ENCODE assay signal across 10 mouse cellular contexts in the genomic region with DNA sequence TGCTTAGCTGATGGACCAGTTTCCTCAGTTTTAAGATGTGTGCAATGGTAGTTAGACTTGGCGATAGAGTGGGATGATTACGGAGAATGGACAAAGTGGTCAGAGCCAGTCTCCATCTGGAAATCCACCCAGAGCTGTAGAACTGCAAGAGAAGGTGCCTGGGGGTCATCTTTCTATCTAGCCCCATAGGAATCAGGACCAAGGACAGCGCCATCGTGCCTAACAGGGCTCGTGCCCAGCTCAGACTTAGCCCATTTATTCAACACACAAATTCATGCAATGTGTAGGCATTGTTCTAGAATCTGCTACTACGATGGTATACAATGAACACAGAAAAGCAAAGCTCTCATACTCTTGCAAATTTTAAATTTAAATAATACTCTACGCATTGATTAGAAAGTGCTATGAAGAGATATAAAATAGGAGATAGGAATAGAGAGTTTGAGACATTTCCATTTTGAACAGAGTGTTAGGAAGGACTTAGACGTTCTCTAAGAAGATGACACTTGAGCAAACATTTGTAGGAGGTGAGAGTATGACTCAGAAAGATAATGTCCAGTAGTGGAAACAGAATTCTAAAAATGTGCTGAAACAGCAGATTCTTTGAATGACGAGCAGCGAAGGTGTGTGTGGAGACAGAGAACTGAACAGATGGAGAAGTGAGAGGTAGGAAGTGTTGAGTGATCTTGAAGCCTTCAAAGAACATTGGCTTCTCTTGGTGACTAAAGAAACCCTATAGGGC. TPM values are rescaled to one million over a fixed set of nuclear protein-coding genes. Genes with fewer than 3 reads are reported as not detected.
DNase-seq lines count a peak whose midpoint lies in the region; ATAC-seq and TF ChIP-seq lines count a peak whose summit lies in the region.
"Had no signal": no experiment of that assay in that cellular context is flagged by ENCODE, and none has a peak within 500 bp of the region (broad histone marks: within the 10 kb centered on the region; RNA-seq: fewer than 3 reads in every experiment).

No protein-coding gene starts in this region.

- WGBS in kidney, adult 2 months: 57% methylated on average over 10 of the region's 10 CpGs
- WGBS in kidney, embryonic 15.5 days: 55% methylated on average over 10 of the region's 10 CpGs
- WGBS in midbrain, embryonic 10.5 days: 52% methylated on average over 10 of the region's 10 CpGs

- no peak for ATAC-seq in kidney, embryonic 15.5 days (replicated peaks; ENCODE audit: low FRiP score)
- no peak for ATAC-seq in megakaryocyte progenitor cell, adult 5-6 weeks (replicated peaks; ENCODE audit: poor library complexity)

- H3K4me2 ChIP-seq in kidney, embryonic 15.5 days: no peak overlapping the region

- H3K36me3 ChIP-seq in kidney, adult 2 months (ENCODE audit: control insufficient read depth, insufficient read depth, low read length): no peaks in the 10 kb centered on the region
- H3K36me3 ChIP-seq in kidney, embryonic 15.5 days: no peaks in the 10 kb centered on the region
- no peaks in the 10 kb centered on the region for H3K36me3 ChIP-seq in midbrain, embryonic 10.5 days

- H3K9me3 ChIP-seq in kidney, embryonic 15.5 days (replicated peaks): no peaks in the 10 kb centered on the region
- no peaks in the 10 kb centered on the region for H3K9me3 ChIP-seq in midbrain, embryonic 10.5 days (replicated peaks)

- no peaks in the 10 kb centered on the region for H3K27me3 ChIP-seq in kidney, adult 2 months (replicated peaks; ENCODE audit: control insufficient read depth, insufficient read depth, low read length)
- H3K27me3 ChIP-seq in kidney, embryonic 15.5 days: no peaks in the 10 kb centered on the region
- no peaks in the 10 kb centered on the region for H3K27me3 ChIP-seq in midbrain, embryonic 10.5 days (ENCODE audit: low read depth, poor library complexity, severe bottlenecking)

- TF ChIP-seq CTCF in kidney, adult 2 months (conservative IDR thresholded peaks at IDR 0.05; ENCODE audit: insufficient read depth, insufficient read length, low read depth, low read length): no peak

- no peak overlapping the region for H3K27ac ChIP-seq in kidney, adult 2 months (ENCODE audit: insufficient read depth, low read depth, low read length)
- H3K27ac ChIP-seq in kidney, embryonic 15.5 days: no peak overlapping the region
- H3K27ac ChIP-seq in midbrain, embryonic 10.5 days (replicated peaks): no peak overlapping the region

- peak; percentile 5 for DNase-seq in kidney, adult 2 months
- peak; percentile 36 for DNase-seq in A20 (ENCODE audit: low read depth, low spot score)
- DNase-seq in NIH3T3 (ENCODE audit: low read depth): peak; percentile 76
- peak; percentile 61 for DNase-seq in kidney, postnatal 10 days
- no peak for DNase-seq in cerebellum, adult 8-10 months
- DNase-seq in midbrain, embryonic 10.5 days (ENCODE audit: low spot score): no peak

- no peaks in the 10 kb centered on the region for H3K4me1 ChIP-seq in kidney, adult 2 months (ENCODE audit: control insufficient read depth, insufficient read depth, low read length)
- H3K4me1 ChIP-seq in kidney, embryonic 15.5 days: no peaks in the 10 kb centered on the region
- no peaks in the 10 kb centered on the region for H3K4me1 ChIP-seq in midbrain, embryonic 10.5 days

- no peak overlapping the region for H3K9ac ChIP-seq in kidney, embryonic 15.5 days

- no peak for TF ChIP-seq POLR2A in kidney, adult 2 months (IDR thresholded peaks at IDR 0.05; ENCODE audit: low read depth, low read length)

- H3K4me3 ChIP-seq in kidney, adult 2 months (ENCODE audit: insufficient read depth, low read depth, low read length): no peak overlapping the region
- H3K4me3 ChIP-seq in kidney, embryonic 15.5 days (replicated peaks): no peak overlapping the region
- H3K4me3 ChIP-seq in midbrain, embryonic 10.5 days: no peak overlapping the region

RNA-seq across cellular contexts. Expression of gene Olfr1340, which starts 2.0 kb away (rescaled TPM):
- polyA plus RNA-seq in kidney, adult 2 months (2012; rRNA removed): not detected in 2 replicates
- not detected in 2 replicates for polyA plus RNA-seq in kidney, embryonic 15.5 days (2015; fragmentation: Nextera tagmentation; extraction: Ambion mirVana)
- polyA plus RNA-seq in midbrain, embryonic 10.5 days (2016; fragmentation: Nextera tagmentation; extraction: Ambion mirVana): not detected in 2 replicates
- not detected in 2 replicates for total RNA-seq in megakaryocyte progenitor cell, adult 5-6 weeks (2015)
- total RNA-seq in megakaryocyte progenitor cell, adult 5-6 weeks (2017): not detected in 2 replicates
- polyA plus RNA-seq: brain, embryonic 14.5 days; lung, embryonic 16.5 days had no signal

RNA-seq across cellular contexts. Expression of gene Olfr1339, which starts 10.1 kb away (rescaled TPM):
- not detected in 2 replicates for polyA plus RNA-seq in kidney, adult 2 months (2012; rRNA removed)
- polyA plus RNA-seq in kidney, embryonic 15.5 days (2015; fragmentation: Nextera tagmentation; extraction: Ambion mirVana): not detected in 2 replicates
- polyA plus RNA-seq in midbrain, embryonic 10.5 days (2016; fragmentation: Nextera tagmentation; extraction: Ambion mirVana): not detected in 2 replicates
- not detected in 2 replicates for total RNA-seq in megakaryocyte progenitor cell, adult 5-6 weeks (2015)
- not detected in 2 replicates for total RNA-seq in megakaryocyte progenitor cell, adult 5-6 weeks (2017)
- polyA plus RNA-seq: brain, embryonic 14.5 days; lung, embryonic 16.5 days had no signal

RNA-seq across cellular contexts. Expression of gene Olfr1341, which starts 18.6 kb away (rescaled TPM):
- not detected in 2 replicates for polyA plus RNA-seq in kidney, adult 2 months (2012; rRNA removed)
- polyA plus RNA-seq in kidney, embryonic 15.5 days (2015; fragmentation: Nextera tagmentation; extraction: Ambion mirVana): not detected in 2 replicates
- polyA plus RNA-seq in midbrain, embryonic 10.5 days (2016; fragmentation: Nextera tagmentation; extraction: Ambion mirVana): not detected in 2 replicates
- not detected in 2 replicates for total RNA-seq in megakaryocyte progenitor cell, adult 5-6 weeks (2015)
- total RNA-seq in megakaryocyte progenitor cell, adult 5-6 weeks (2017): not detected in 2 replicates
- polyA plus RNA-seq: brain, embryonic 14.5 days; lung, embryonic 16.5 days had no signal

RNA-seq across cellular contexts. Expression of gene Olfr1342, which starts 29.4 kb away (rescaled TPM):
- not detected in 2 replicates for polyA plus RNA-seq in kidney, adult 2 months (2012; rRNA removed)
- 0.09 and 0.23 TPM in 2 replicates for polyA plus RNA-seq in kidney, embryonic 15.5 days (2015; fragmentation: Nextera tagmentation; extraction: Ambion mirVana)
- polyA plus RNA-seq in midbrain, embryonic 10.5 days (2016; fragmentation: Nextera tagmentation; extraction: Ambion mirVana): not detected in 2 replicates
- total RNA-seq in megakaryocyte progenitor cell, adult 5-6 weeks (2015): not detected in 2 replicates
- not detected in 2 replicates for total RNA-seq in megakaryocyte progenitor cell, adult 5-6 weeks (2017)

RNA-seq across cellular contexts. Expression of gene Olfr1338, which starts 36.6 kb away (rescaled TPM):
- polyA plus RNA-seq in kidney, adult 2 months (2012; rRNA removed): not detected in 2 replicates
- polyA plus RNA-seq in kidney, embryonic 15.5 days (2015; fragmentation: Nextera tagmentation; extraction: Ambion mirVana): not detected in 2 replicates
- polyA plus RNA-seq in midbrain, embryonic 10.5 days (2016; fragmentation: Nextera tagmentation; extraction: Ambion mirVana): not detected in 2 replicates
- not detected in 2 replicates for total RNA-seq in megakaryocyte progenitor cell, adult 5-6 weeks (2015)
- not detected in 2 replicates for total RNA-seq in megakaryocyte progenitor cell, adult 5-6 weeks (2017)
- polyA plus RNA-seq: brain, embryonic 14.5 days; lung, embryonic 16.5 days had no signal

Comparison
In these comparisons a context has a peak if more than half of its experiments do, and no peak if none do; other contexts are left out.
1. DNase-seq: peak in kidney, adult 2 months (single experiment), A20 (single experiment), NIH3T3 (single experiment) and kidney, postnatal 10 days (single experiment); none in cerebellum, adult 8-10 months (single experiment) and midbrain, embryonic 10.5 days (single experiment).